12 mouse cellular contexts compared by ENCODE assay signal in genomic region chr11:106246834-106247233, GRCm38 (mm10). TPM values are rescaled to one million over a fixed set of nuclear protein-coding genes. Genes with fewer than 3 reads are reported as not detected.
DNase-seq lines count a peak whose midpoint lies in the region; ATAC-seq and TF ChIP-seq lines count a peak whose summit lies in the region.
"Had no signal": no experiment of that assay in that cellular context is flagged by ENCODE, and none has a peak within 500 bp of the region (broad histone marks: within the 10 kb centered on the region; RNA-seq: fewer than 3 reads in every experiment).

No protein-coding gene starts in this region.

- H3K4me1 ChIP-seq in forebrain, postnatal 0 days (ENCODE audit: insufficient read depth) = no peaks in the 10 kb centered on the region
- H3K4me1 ChIP-seq in forebrain, embryonic 14.5 days (ENCODE audit: control insufficient read depth, insufficient read depth, low read length) = no peaks in the 10 kb centered on the region
- no peaks in the 10 kb centered on the region for H3K4me1 ChIP-seq in lung, embryonic 14.5 days (ENCODE audit: insufficient read depth)
- H3K4me1 ChIP-seq: limb, embryonic 15.5 days; midbrain, embryonic 15.5 days; stomach, embryonic 15.5 days had no signal

- TF ChIP-seq CTCF in forebrain, postnatal 0 days (IDR thresholded peaks at IDR 0.05; ENCODE audit: low read depth) = peak; percentile 56
- peak; percentile 42 for TF ChIP-seq CTCF in lung, embryonic 14.5 days (IDR thresholded peaks at IDR 0.05; ENCODE audit: low read depth)

- no peak overlapping the region for H3K4me3 ChIP-seq in forebrain, postnatal 0 days (ENCODE audit: low read depth, low read length)
- H3K4me3 ChIP-seq in forebrain, embryonic 14.5 days (ENCODE audit: low read depth, low read length) = no peak overlapping the region
- H3K4me3 ChIP-seq in lung, embryonic 14.5 days (ENCODE audit: low read depth, low read length) = no peak overlapping the region
- H3K4me3 ChIP-seq: limb, embryonic 15.5 days; midbrain, embryonic 15.5 days; stomach, embryonic 15.5 days had no signal

- H3K9me3 ChIP-seq in forebrain, postnatal 0 days (ENCODE audit: low read length) = no peaks in the 10 kb centered on the region
- H3K9me3 ChIP-seq in forebrain, embryonic 14.5 days (replicated peaks; ENCODE audit: control insufficient read depth, low read length) = no peaks in the 10 kb centered on the region
- peaks cover 5% of the 10 kb centered on the region; the same call in 1 of the 2 replicates for H3K9me3 ChIP-seq in lung, embryonic 14.5 days (ENCODE audit: low read depth, low read length)
- H3K9me3 ChIP-seq: G1E; limb, embryonic 15.5 days; midbrain, embryonic 15.5 days; stomach, embryonic 15.5 days had no signal

- no peak overlapping the region for H3K27ac ChIP-seq in forebrain, postnatal 0 days (ENCODE audit: low read depth, low read length)
- no peak overlapping the region for H3K27ac ChIP-seq in forebrain, embryonic 14.5 days (ENCODE audit: low read depth, low read length)
- H3K27ac ChIP-seq in lung, embryonic 14.5 days (ENCODE audit: low read depth) = no peak overlapping the region
- H3K27ac ChIP-seq: limb, embryonic 15.5 days; midbrain, embryonic 15.5 days; stomach, embryonic 15.5 days had no signal

- DNase-seq in forebrain, postnatal 0 days = no peak
- DNase-seq in forebrain, embryonic 14.5 days (ENCODE audit: low spot score) = no peak
- DNase-seq in lung, embryonic 14.5 days = peak; percentile 44
- DNase-seq in lung, adult 18-20 months = no peak
- peak; percentile 31 for DNase-seq in WW6 (ENCODE audit: low read depth, low spot score)
- DNase-seq in retina, postnatal 1 day = peak; percentile 21
- DNase-seq in gastrocnemius, postnatal 10 days = no peak
- DNase-seq in adrenal gland, adult 2 months = no peak

- no peak for ATAC-seq in forebrain, postnatal 0 days
- ATAC-seq in forebrain, embryonic 14.5 days = no peak
- ATAC-seq in lung, embryonic 14.5 days (ENCODE audit: insufficient read depth) = no peak
- ATAC-seq: midbrain, embryonic 15.5 days had no signal

- no peaks in the 10 kb centered on the region for H3K27me3 ChIP-seq in forebrain, postnatal 0 days (ENCODE audit: insufficient read depth, low read length)
- H3K27me3 ChIP-seq in forebrain, embryonic 14.5 days (replicated peaks; ENCODE audit: control insufficient read depth, insufficient read depth, low read length) = no peaks in the 10 kb centered on the region
- no peaks in the 10 kb centered on the region for H3K27me3 ChIP-seq in lung, embryonic 14.5 days (ENCODE audit: insufficient read depth, low read length)
- H3K27me3 ChIP-seq: limb, embryonic 15.5 days; midbrain, embryonic 15.5 days; stomach, embryonic 15.5 days had no signal

- H3K36me3 ChIP-seq in forebrain, postnatal 0 days (ENCODE audit: insufficient read depth) = peaks cover 89% of the 10 kb centered on the region
- peaks cover 98% of the 10 kb centered on the region for H3K36me3 ChIP-seq in forebrain, embryonic 14.5 days (ENCODE audit: control insufficient read depth, insufficient read depth, low read length)
- H3K36me3 ChIP-seq in lung, embryonic 14.5 days (ENCODE audit: insufficient read depth) = peaks cover 99% of the 10 kb centered on the region

- 96% methylated on average over 1 of the region's 1 CpGs for WGBS in forebrain, postnatal 0 days
- 93% methylated on average over 1 of the region's 1 CpGs for WGBS in forebrain, embryonic 14.5 days
- 83% methylated on average over 1 of the region's 1 CpGs for WGBS in lung, embryonic 14.5 days

- H3K4me2 ChIP-seq in forebrain, postnatal 0 days (ENCODE audit: low read depth) = no peak overlapping the region
- no peak overlapping the region for H3K4me2 ChIP-seq in forebrain, embryonic 14.5 days (ENCODE audit: low read length)
- H3K4me2 ChIP-seq in lung, embryonic 14.5 days = no peak overlapping the region
- H3K4me2 ChIP-seq: limb, embryonic 15.5 days; midbrain, embryonic 15.5 days; stomach, embryonic 15.5 days had no signal

- no peak overlapping the region for H3K9ac ChIP-seq in forebrain, postnatal 0 days
- H3K9ac ChIP-seq in forebrain, embryonic 14.5 days (ENCODE audit: low read length) = no peak overlapping the region
- no peak overlapping the region for H3K9ac ChIP-seq in lung, embryonic 14.5 days
- H3K9ac ChIP-seq: limb, embryonic 15.5 days; midbrain, embryonic 15.5 days; stomach, embryonic 15.5 days had no signal

RNA-seq across cellular contexts. Expression of gene Ftsj3, which starts 9.0 kb away (rescaled TPM):
- total RNA-seq in forebrain, postnatal 0 days (2014; rRNA removed) = 40.2 and 62.7 TPM in 2 replicates
- 29.0 and 29.7 TPM in 2 replicates for polyA plus RNA-seq in forebrain, postnatal 0 days (2015; fragmentation: Nextera tagmentation; extraction: Ambion mirVana)
- 34.6 and 35.8 TPM in 2 replicates for polyA plus RNA-seq in forebrain, embryonic 14.5 days (2014; fragmentation: Nextera tagmentation; extraction: Ambion mirVana)
- 60.7 and 66.9 TPM in 2 replicates for polyA plus RNA-seq in lung, embryonic 14.5 days (2014; fragmentation: Nextera tagmentation; extraction: Ambion mirVana)
- 10 to 100 TPM; 27.4 to 32.8 TPM for total RNA-seq in gastrocnemius, postnatal 10 days (2021)
- 10 to 100 TPM; 49.8 to 53.1 TPM for total RNA-seq in adrenal gland, adult 2 months (2021)
- polyA plus RNA-seq in adrenal gland, adult 2 months (2012; rRNA removed) = 16.2 and 22.5 TPM in 2 replicates

RNA-seq across cellular contexts. Expression of gene Psmc5, which starts 9.1 kb away (rescaled TPM):
- total RNA-seq in forebrain, postnatal 0 days (2014; rRNA removed) = 108 and 114 TPM in 2 replicates
- polyA plus RNA-seq in forebrain, postnatal 0 days (2015; fragmentation: Nextera tagmentation; extraction: Ambion mirVana) = 258 and 270 TPM in 2 replicates
- polyA plus RNA-seq in forebrain, embryonic 14.5 days (2014; fragmentation: Nextera tagmentation; extraction: Ambion mirVana) = 279 and 286 TPM in 2 replicates
- polyA plus RNA-seq in lung, embryonic 14.5 days (2014; fragmentation: Nextera tagmentation; extraction: Ambion mirVana) = 275 and 288 TPM in 2 replicates
- 100 to 1,000 TPM; 134 to 152 TPM for total RNA-seq in gastrocnemius, postnatal 10 days (2021)
- 100 to 1,000 TPM; 138 to 164 TPM for total RNA-seq in adrenal gland, adult 2 months (2021)
- 12.4 and 12.9 TPM in 2 replicates for polyA plus RNA-seq in adrenal gland, adult 2 months (2012; rRNA removed)

RNA-seq across cellular contexts. Expression of gene Smarcd2, which starts 25.9 kb away (rescaled TPM):
- 16.9 and 20.0 TPM in 2 replicates for total RNA-seq in forebrain, postnatal 0 days (2014; rRNA removed)
- polyA plus RNA-seq in forebrain, postnatal 0 days (2015; fragmentation: Nextera tagmentation; extraction: Ambion mirVana) = 8.5 and 9.5 TPM in 2 replicates
- 11.1 and 11.7 TPM in 2 replicates for polyA plus RNA-seq in forebrain, embryonic 14.5 days (2014; fragmentation: Nextera tagmentation; extraction: Ambion mirVana)
- polyA plus RNA-seq in lung, embryonic 14.5 days (2014; fragmentation: Nextera tagmentation; extraction: Ambion mirVana) = 81.2 and 91.0 TPM in 2 replicates
- total RNA-seq in gastrocnemius, postnatal 10 days (2021) = 10 to 100 TPM; 23.6 to 27.3 TPM
- total RNA-seq in adrenal gland, adult 2 months (2021) = 10 to 100 TPM; 64.5 to 80.6 TPM
- 112 and 121 TPM in 2 replicates for polyA plus RNA-seq in adrenal gland, adult 2 months (2012; rRNA removed)

RNA-seq across cellular contexts. Expression of gene Tcam1, which starts 29.6 kb away (rescaled TPM):
- 0.23 and 0.38 TPM in 2 replicates for total RNA-seq in forebrain, postnatal 0 days (2014; rRNA removed)
- 0.18 and 0.23 TPM in 2 replicates for polyA plus RNA-seq in forebrain, postnatal 0 days (2015; fragmentation: Nextera tagmentation; extraction: Ambion mirVana)
- 0.05 and 0.22 TPM in 2 replicates for polyA plus RNA-seq in forebrain, embryonic 14.5 days (2014; fragmentation: Nextera tagmentation; extraction: Ambion mirVana)
- 0.18 and 0.39 TPM in 2 replicates for polyA plus RNA-seq in lung, embryonic 14.5 days (2014; fragmentation: Nextera tagmentation; extraction: Ambion mirVana)
- total RNA-seq in gastrocnemius, postnatal 10 days (2021) = under 1 TPM; 0.09 to 0.21 TPM
- under 1 TPM; 0.10 to 0.26 TPM for total RNA-seq in adrenal gland, adult 2 months (2021)
- not detected in 2 replicates for polyA plus RNA-seq in adrenal gland, adult 2 months (2012; rRNA removed)
- total RNA-seq: G1E had no signal

RNA-seq across cellular contexts. Expression of gene Ddx42, which starts 30.1 kb away (rescaled TPM):
- 58.8 and 76.3 TPM in 2 replicates for total RNA-seq in forebrain, postnatal 0 days (2014; rRNA removed)
- 49.5 and 62.2 TPM in 2 replicates for polyA plus RNA-seq in forebrain, postnatal 0 days (2015; fragmentation: Nextera tagmentation; extraction: Ambion mirVana)
- 65.6 and 75.2 TPM in 2 replicates for polyA plus RNA-seq in forebrain, embryonic 14.5 days (2014; fragmentation: Nextera tagmentation; extraction: Ambion mirVana)
- 75.5 and 82.1 TPM in 2 replicates for polyA plus RNA-seq in lung, embryonic 14.5 days (2014; fragmentation: Nextera tagmentation; extraction: Ambion mirVana)
- 10 to 100 TPM; 30.1 to 35.8 TPM for total RNA-seq in gastrocnemius, postnatal 10 days (2021)
- 10 to 100 TPM; 46.6 to 51.0 TPM for total RNA-seq in adrenal gland, adult 2 months (2021)
- 7.0 and 9.2 TPM in 2 replicates for polyA plus RNA-seq in adrenal gland, adult 2 months (2012; rRNA removed)

Comparison
In these comparisons a context has a peak if more than half of its experiments do, and no peak if none do; other contexts are left out.
1. DNase-seq: peak in lung, embryonic 14.5 days (single experiment), WW6 (single experiment) and retina, postnatal 1 day (single experiment); none in forebrain, postnatal 0 days (single experiment), forebrain, embryonic 14.5 days (single experiment), lung, adult 18-20 months (0 of 2), gastrocnemius, postnatal 10 days (single experiment) and adrenal gland, adult 2 months (single experiment).
2. RNA of gene Psmc5, which starts 9.1 kb away (polyA plus RNA-seq): 275 to 288 TPM in lung, embryonic 14.5 days, 279 to 286 TPM in forebrain, embryonic 14.5 days and 258 to 270 TPM in forebrain, postnatal 0 days; 12.4 to 12.9 TPM in adrenal gland, adult 2 months; every median in the first group is over 10 times any median in the second.